Mouse (Mus musculus) left cerebral cortex, adult 2 months (tissue): ENCODE results near the gene Mgat1. TPM values are rescaled to one million over a fixed set of nuclear protein-coding genes. Genes with fewer than 3 reads are reported as not detected.

Experiments
- DNase-seq, 2 experiments: peaks; one replicate each; pipeline ENCODE4 v3.0.0; 2021 to 2022; ENCODE audit warnings: low spot score in 2 of 2, mixed read lengths in 1 of 2; ENCODE audit errors: extremely low spot score in 1 of 2
- H3K27ac ChIP-seq: fragments of 200-600 bp; 2 replicates; pipeline ENCODE4 v1.8.1; 2022
- H3K4me3 ChIP-seq: fragments of 200-600 bp; 2 replicates; pipeline ENCODE4 v1.8.1; 2022
- CTCF ChIP-seq: fragments of 200-600 bp; IDR thresholded peaks from 2 replicates; pipeline ENCODE4 v1.8.1; 2022; ENCODE audit warnings: antibody characterized with exemption, mild to moderate bottlenecking, moderate library complexity
- intact Hi-C: fragments of 180-260 bp; cut with DNase I; formaldehyde crosslinking; loops from one replicate; pipeline ENCODE4 v1.15.1; 2025
- total RNA-seq, 2 experiments: library from RNA; stranded (reverse); gene quantifications; 2 replicates each; pipeline ENCODE4 v1.2.3; 2021

Gene Mgat1
- total RNA-seq, 2 experiments from 2014 or later = 64.4 to 77.0 TPM

DNA sequence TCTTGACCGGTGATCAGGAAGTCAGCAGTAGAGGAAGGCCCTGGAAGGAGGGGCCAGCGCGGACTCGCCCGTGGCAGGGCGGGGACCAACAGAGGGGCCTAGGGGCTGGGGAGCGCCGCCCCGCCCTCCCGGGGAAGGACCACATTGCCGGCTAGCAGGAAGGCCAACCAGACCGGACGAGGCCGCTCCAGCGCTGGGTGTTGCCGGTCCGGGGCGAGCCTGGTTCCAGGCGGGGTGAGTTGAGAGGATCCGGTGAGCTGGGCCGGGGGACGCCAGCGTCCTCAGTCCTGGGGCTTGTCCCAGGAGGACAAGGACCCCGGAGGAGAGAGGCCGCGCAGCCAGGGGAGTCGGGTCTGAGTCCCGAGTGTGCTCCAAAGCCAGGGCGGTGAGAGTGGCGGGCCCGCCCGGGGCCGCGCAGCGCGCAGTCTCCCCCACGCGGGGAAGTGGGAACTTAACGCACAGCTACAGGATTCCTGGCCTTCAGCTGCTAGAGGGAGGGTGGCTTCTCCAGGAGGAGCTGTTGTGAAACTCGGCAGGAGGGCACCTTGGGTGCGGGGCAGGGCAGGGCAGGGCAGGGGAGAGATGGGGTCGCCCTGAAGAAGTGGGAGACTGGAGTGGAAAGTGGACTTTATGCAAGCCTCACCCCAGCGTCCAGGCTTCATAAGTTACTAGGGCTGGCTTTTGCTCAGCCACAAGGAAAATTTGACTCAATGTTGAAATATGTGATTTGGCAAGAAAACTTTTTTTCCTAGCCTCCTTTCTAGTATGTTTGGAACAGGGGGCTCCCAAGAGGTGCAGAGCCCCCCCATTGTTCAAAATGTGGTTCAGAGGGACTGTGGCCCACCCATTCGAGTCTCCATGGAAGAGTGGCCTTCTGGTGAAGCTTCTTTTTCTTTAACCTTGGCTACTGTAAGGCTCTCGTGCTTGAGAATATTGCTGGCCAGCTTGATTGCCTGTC lies 6.7 kb downstream of the Mgat1 start:
- TF ChIP-seq CTCF = peak; percentile 48
- DNase-seq = peak; percentile 59 to 74
- Histone ChIP-seq H3K27ac (peak overlapping the region; percentile 85), H3K4me3 (peak overlapping the region; percentile 90)
- intact Hi-C loops = loop anchor here (2.0 kb wide), 1 partner anchor 48 kb away; the partner anchor contains the start of gene Zfp62

- Histone ChIP-seq H3K27ac (no peak overlapping the region), H3K4me3 (no peak overlapping the region; the same call in 1 of the 2 replicates)
- no peak for DNase-seq
- no peak for TF ChIP-seq CTCF
- intact Hi-C loops = loop anchor here (2.0 kb wide), 1 partner anchor 49 kb away; the partner anchor contains the start of gene Zfp62
Observed at GRCm38 (mm10) chr11:49251380-49251761, 7.4 kb downstream of the Mgat1 start.

DNA sequence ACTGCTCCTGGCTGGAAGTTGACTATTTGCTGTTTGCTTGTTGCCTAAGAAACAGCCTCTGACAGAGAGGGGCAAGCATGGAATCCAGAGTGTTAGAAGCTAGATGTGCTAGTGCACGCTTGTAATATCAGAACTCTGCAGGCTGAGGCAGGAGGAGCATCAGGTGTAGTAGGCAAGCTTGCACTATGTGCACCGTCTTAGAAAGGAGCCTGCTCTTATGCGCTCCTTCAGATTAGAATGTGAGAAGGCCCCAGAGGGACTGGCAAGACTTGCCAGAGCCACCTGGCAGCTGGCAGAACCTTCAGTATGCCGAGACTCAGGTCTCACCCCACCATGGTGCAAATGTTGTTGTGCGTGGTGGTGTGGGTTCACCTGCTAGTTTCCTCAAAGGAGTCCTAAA lies 8.1 kb downstream of the Mgat1 start:
- no peak overlapping the region for H3K27ac ChIP-seq
- TF ChIP-seq CTCF = no peak
- DNase-seq = no peak
- no peak overlapping the region for H3K4me3 ChIP-seq
- intact Hi-C loops = no loop called here

GRCm38 (mm10) chr11:49253035-49253434 lies 9.0 kb downstream of the Mgat1 start:
- no peak overlapping the region for H3K27ac ChIP-seq
- DNase-seq = no peak
- TF ChIP-seq CTCF = no peak
- H3K4me3 ChIP-seq = no peak overlapping the region
- intact Hi-C loops = no loop called here

- TF ChIP-seq CTCF = no peak
- no peak for DNase-seq
Observed at GRCm38 (mm10) chr11:49259296-49259695, 15.3 kb downstream of the Mgat1 start.

DNA sequence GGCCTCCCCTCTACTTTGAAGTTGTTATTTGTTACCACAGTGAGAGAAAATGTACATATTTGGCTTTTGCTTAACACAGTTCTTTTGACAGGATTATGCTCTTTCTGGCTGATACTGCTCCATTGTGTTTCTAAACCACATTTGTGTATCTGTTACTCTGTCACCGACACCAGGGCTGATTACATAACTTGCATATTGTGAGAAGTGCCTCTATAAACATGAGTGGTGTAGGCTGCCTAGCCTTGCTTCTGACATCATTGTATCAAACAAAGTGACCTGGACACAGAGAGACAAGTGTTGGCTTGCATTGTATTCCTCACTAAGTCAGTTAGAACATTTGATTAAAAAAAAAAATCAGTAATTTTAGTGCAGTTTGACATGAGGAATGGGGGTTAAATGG lies 15.8 kb downstream of the Mgat1 start:
- no peak for TF ChIP-seq CTCF
- intact Hi-C loops = no loop called here
- no peak overlapping the region for H3K27ac ChIP-seq
- no peak for DNase-seq
- no peak overlapping the region for H3K4me3 ChIP-seq

More at GRCm38 (mm10) chr11:49259296-49259695, 15.3 kb downstream of the Mgat1 start:
- intact Hi-C loops = no loop called here
- H3K4me3 ChIP-seq = no peak overlapping the region
- H3K27ac ChIP-seq = no peak overlapping the region

DNA sequence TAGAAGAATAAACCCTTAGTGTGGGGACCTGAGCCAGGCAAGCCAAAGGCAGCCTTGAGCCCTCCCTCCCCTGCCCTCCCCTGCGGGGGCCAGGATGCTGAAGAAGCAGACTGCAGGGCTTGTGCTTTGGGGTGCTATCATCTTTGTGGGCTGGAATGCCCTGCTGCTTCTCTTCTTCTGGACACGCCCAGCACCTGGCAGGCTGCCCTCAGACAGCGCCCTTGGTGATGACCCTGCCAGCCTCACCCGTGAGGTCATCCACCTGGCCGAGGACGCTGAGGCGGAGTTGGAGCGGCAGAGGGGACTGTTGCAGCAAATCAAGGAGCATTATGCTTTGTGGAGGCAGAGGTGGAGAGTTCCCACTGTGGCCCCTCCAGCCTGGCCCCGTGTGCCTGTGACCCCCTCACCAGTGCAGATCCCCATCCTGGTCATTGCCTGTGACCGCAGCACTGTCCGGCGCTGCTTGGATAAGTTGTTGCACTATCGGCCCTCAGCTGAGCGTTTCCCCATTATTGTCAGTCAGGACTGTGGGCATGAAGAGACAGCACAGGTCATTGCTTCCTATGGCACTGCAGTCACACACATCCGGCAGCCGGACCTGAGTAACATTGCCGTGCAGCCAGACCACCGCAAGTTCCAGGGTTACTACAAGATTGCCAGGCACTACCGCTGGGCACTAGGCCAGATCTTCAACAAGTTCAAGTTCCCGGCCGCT lies 16.8 kb downstream of the Mgat1 start:
- no peak for TF ChIP-seq CTCF
- intact Hi-C loops = no loop called here
- H3K27ac ChIP-seq = no peak overlapping the region
- no peak overlapping the region for H3K4me3 ChIP-seq
- no peak for DNase-seq

GRCm38 (mm10) chr11:49261313-49261855 lies 17.4 kb downstream of the Mgat1 start:
- intact Hi-C loops = no loop called here
- H3K4me3 ChIP-seq = no peak overlapping the region
- no peak overlapping the region for H3K27ac ChIP-seq
- TF ChIP-seq CTCF = no peak
- DNase-seq = no peak

- intact Hi-C loops = no loop called here
- DNase-seq = no peak
- no peak for TF ChIP-seq CTCF
- H3K27ac ChIP-seq = no peak overlapping the region
- no peak overlapping the region for H3K4me3 ChIP-seq
Observed at GRCm38 (mm10) chr11:49262286-49262685, 18.3 kb downstream of the Mgat1 start.

DNA sequence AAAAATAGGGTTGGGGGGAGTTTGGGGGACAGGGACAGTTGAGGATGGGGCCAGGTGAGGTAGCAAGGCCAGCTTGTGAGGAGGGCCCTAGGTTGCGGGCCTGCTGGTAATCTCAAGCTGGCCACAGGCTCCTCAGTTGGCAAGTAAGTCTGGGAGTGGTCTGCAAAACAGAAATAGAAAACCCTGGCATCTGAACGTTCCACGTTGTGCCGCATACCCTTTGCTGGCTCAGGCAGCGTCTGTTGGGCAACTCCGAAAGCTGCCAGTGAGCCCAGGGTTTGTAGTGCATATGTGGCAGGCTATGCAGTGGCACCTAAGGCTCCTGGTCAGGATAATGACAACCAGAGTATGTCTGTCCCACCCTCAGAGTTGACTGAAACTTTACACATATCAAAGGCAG lies 19.2 kb downstream of the Mgat1 start:
- no peak for TF ChIP-seq CTCF
- no peak overlapping the region for H3K27ac ChIP-seq
- intact Hi-C loops = no loop called here
- no peak overlapping the region for H3K4me3 ChIP-seq
- no peak for DNase-seq

DNA sequence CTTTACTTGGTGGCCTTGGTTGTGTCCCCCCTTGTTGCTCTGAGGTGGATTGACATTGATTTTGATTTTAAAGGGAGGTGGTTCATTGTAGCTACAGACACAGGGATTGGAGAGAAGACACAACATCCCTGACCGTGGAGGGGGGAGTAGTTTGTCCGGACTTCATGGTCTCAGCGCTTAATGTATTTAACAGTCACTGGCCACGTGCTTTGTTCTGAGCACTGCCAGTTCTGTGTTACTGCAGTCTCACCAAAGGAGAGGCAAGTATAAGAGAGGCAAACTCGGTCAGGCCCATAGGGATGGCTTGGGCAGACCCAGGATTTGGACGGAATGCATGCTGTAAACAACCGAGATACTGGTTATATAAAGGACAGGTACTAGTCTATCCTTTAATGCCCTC lies 20.1 kb downstream of the Mgat1 start:
- Histone ChIP-seq H3K27ac (no peak overlapping the region), H3K4me3 (no peak overlapping the region)
- DNase-seq = no peak
- intact Hi-C loops = no loop called here
- no peak for TF ChIP-seq CTCF

DNA sequence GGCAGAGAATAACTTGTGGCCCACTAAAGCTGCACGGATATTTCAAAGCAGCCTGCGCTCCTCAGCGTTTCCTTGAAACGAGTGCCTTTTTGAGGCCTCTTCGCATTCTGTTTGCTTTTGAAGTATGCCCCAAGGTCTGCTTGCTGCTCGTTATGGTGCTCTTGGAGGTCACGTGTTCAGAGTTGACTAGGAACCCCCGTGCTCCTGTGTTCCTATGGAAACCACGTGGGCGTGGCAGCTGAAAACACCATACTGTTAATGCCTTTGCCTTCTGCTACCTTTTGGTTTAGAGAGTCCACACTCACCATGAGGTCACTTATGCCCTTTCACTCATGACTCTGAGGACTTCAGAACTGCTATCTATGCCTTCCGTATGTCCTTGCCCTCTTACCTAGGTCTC lies 20.6 kb downstream of the Mgat1 start:
- no peak for TF ChIP-seq CTCF
- intact Hi-C loops = loop anchor here (5.0 kb wide), 1 partner anchor 392 kb away; the partner anchor contains the start of gene Irgm1
- no peak for DNase-seq
- no peak overlapping the region for H3K4me3 ChIP-seq
- H3K27ac ChIP-seq = no peak overlapping the region
